30 mouse cellular contexts compared by ENCODE assay signal in the genomic region with DNA sequence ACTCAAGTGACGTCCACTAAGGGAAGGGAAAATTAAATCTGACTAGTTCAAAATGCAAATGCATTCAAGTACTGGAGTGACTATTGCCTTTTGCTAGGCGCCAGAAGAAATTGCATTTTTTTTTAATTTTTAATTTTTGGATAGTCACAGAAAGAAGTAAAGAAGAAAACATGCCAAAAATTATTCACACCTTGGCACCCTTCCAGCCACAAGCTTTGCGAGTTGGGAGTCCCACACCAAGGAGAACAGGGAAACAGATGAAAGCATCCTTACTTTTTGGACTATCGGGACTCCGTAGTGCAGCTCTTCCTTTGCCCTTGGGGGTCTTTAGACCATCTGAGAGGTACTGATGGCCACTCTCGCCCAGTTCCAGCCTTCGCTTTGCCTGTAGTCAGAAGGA.
DNase-seq lines count a peak whose midpoint lies in the region; ATAC-seq and TF ChIP-seq lines count a peak whose summit lies in the region.
"Had no signal": no experiment of that assay in that cellular context is flagged by ENCODE, and none has a peak within 500 bp of the region (broad histone marks: within the 10 kb centered on the region; RNA-seq: fewer than 3 reads in every experiment).

No protein-coding gene starts in this region.

- H3K9me3 ChIP-seq in lung, embryonic 14.5 days (ENCODE audit: low read depth, low read length), result no peaks in the 10 kb centered on the region
- H3K9me3 ChIP-seq: embryonic facial prominence, embryonic 13.5 days; forebrain, embryonic 10.5 days; heart, embryonic 10.5 days; heart, embryonic 15.5 days; hindbrain, embryonic 13.5 days; limb, embryonic 13.5 days had no signal

- no peak overlapping the region for H3K4me2 ChIP-seq in lung, embryonic 14.5 days
- H3K4me2 ChIP-seq: embryonic facial prominence, embryonic 13.5 days; heart, embryonic 15.5 days; hindbrain, embryonic 13.5 days; limb, embryonic 13.5 days; liver, embryonic 11.5 days; midbrain, embryonic 11.5 days had no signal

- H3K27me3 ChIP-seq in lung, embryonic 14.5 days (ENCODE audit: insufficient read depth, low read length), result no peaks in the 10 kb centered on the region
- H3K27me3 ChIP-seq: embryonic facial prominence, embryonic 13.5 days; heart, embryonic 15.5 days; hindbrain, embryonic 13.5 days; limb, embryonic 13.5 days had no signal

- no peak overlapping the region for H3K9ac ChIP-seq in lung, embryonic 14.5 days
- H3K9ac ChIP-seq: embryonic facial prominence, embryonic 13.5 days; heart, embryonic 15.5 days; hindbrain, embryonic 13.5 days; limb, embryonic 13.5 days had no signal

- H3K4me3 ChIP-seq in lung, embryonic 14.5 days (ENCODE audit: low read depth, low read length), result no peak overlapping the region
- H3K4me3 ChIP-seq: embryonic facial prominence, embryonic 13.5 days; forebrain, embryonic 10.5 days; heart, embryonic 10.5 days; heart, embryonic 15.5 days; hindbrain, embryonic 13.5 days; limb, embryonic 13.5 days had no signal

- 75% methylated on average over 7 of the region's 7 CpGs for WGBS in lung, embryonic 14.5 days

- no peak for TF ChIP-seq CTCF in lung, embryonic 14.5 days (IDR thresholded peaks at IDR 0.05; ENCODE audit: low read depth)

- peaks cover 55% of the 10 kb centered on the region for H3K36me3 ChIP-seq in lung, embryonic 14.5 days (ENCODE audit: insufficient read depth)

- ATAC-seq in lung, embryonic 14.5 days (ENCODE audit: insufficient read depth), result no peak
- ATAC-seq: CD4-positive, CD25-positive, alpha-beta regulatory T cell, adult 4 months; intestine, embryonic 16.5 days; lung, postnatal 0 days; midbrain, embryonic 16.5 days had no signal

- H3K4me1 ChIP-seq in lung, embryonic 14.5 days (ENCODE audit: insufficient read depth), result no peaks in the 10 kb centered on the region; the same call in 1 of the 2 replicates
- H3K4me1 ChIP-seq: forebrain, embryonic 10.5 days; heart, embryonic 10.5 days had no signal

- peak; percentile 24 to 39 for DNase-seq in frontal cortex, postnatal 36 days (ENCODE audit: low spot score in 2 of 2)
- no peak for DNase-seq in frontal cortex, postnatal 14 days (ENCODE audit: low spot score in 2 of 2)
- peak; percentile 66 for DNase-seq in lung, embryonic 14.5 days
- DNase-seq in lung, postnatal 36 days, result no peak
- DNase-seq in NIH3T3 (ENCODE audit: low read depth), result peak; percentile 25
- DNase-seq in right cerebral cortex, postnatal 14 days, result peak; percentile 19
- DNase-seq in layer of hippocampus, adult 11-12 months (ENCODE audit: low spot score), result no peak
- DNase-seq: adrenal gland, postnatal 25 days; cerebellum, adult 18-20 months; gastrocnemius, postnatal 10 days; heart, postnatal 36 days; kidney, adult 8-10 months; kidney, postnatal 4 days; layer of hippocampus, postnatal 36 days; thymus, adult 18-20 months; thymus, postnatal 36 days had no signal

- H3K27ac ChIP-seq in lung, embryonic 14.5 days (ENCODE audit: low read depth), result no peak overlapping the region
- H3K27ac ChIP-seq: embryonic facial prominence, embryonic 13.5 days; forebrain, embryonic 10.5 days; heart, embryonic 10.5 days; heart, embryonic 15.5 days; hindbrain, embryonic 13.5 days; kidney, postnatal 0 days; limb, embryonic 13.5 days; stomach, postnatal 0 days had no signal

Comparison
In these comparisons a context has a peak if more than half of its experiments do, and no peak if none do; other contexts are left out.
1. DNase-seq: peak in frontal cortex, postnatal 36 days (2 of 2), lung, embryonic 14.5 days (single experiment), NIH3T3 (single experiment) and right cerebral cortex, postnatal 14 days (single experiment); none in frontal cortex, postnatal 14 days (0 of 2), lung, postnatal 36 days (single experiment) and layer of hippocampus, adult 11-12 months (single experiment).